Comparison of ENCODE assay signal across 8 mouse cellular contexts in the genomic region with DNA sequence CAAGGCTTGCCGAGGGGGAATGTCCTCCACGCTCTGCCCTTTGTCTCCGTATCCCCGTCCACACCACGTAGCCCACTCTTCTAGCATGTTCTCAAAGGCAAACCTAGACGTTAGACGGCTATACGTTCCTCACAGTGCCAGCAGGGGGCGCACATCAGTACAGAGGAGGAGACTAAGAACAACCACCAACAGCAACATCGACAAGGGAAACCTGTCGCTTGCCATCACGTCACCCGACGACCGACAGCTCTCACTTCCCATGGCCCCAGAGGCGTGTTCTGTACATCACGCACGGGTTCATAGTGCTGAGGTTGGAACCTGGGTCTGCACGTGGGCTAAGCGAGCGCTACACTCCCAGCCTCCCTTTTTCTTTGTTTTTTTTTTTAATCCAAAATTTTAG.
A peak's percentile ranks its signal among the peaks of the same experiment; 100 is the strongest.
DNase-seq lines count a peak whose midpoint lies in the region; ATAC-seq and TF ChIP-seq lines count a peak whose summit lies in the region.

No protein-coding gene starts in this region.

- no peaks in the 10 kb centered on the region for H3K36me3 ChIP-seq in kidney, adult 2 months (ENCODE audit: control insufficient read depth, insufficient read depth, low read length)
- no peaks in the 10 kb centered on the region for H3K36me3 ChIP-seq in kidney, embryonic 14.5 days (ENCODE audit: control insufficient read depth, insufficient read depth, low read length)
- no peaks in the 10 kb centered on the region for H3K36me3 ChIP-seq in ES-Bruce4 (ENCODE audit: control insufficient read depth, insufficient read depth, low read length, poor library complexity, severe bottlenecking)
- no peaks in the 10 kb centered on the region for H3K36me3 ChIP-seq in liver, postnatal 0 days (replicated peaks; ENCODE audit: insufficient read depth, low read length)

- no peaks in the 10 kb centered on the region for H3K4me1 ChIP-seq in kidney, adult 2 months (ENCODE audit: control insufficient read depth, insufficient read depth, low read length)
- peaks cover 10% of the 10 kb centered on the region; the same call in 1 of the 2 replicates for H3K4me1 ChIP-seq in kidney, embryonic 14.5 days (ENCODE audit: control insufficient read depth, insufficient read depth, low read length)
- no peaks in the 10 kb centered on the region for H3K4me1 ChIP-seq in ES-Bruce4 (ENCODE audit: control insufficient read depth, insufficient read depth, low read length)
- no peaks in the 10 kb centered on the region for H3K4me1 ChIP-seq in liver, postnatal 0 days (ENCODE audit: insufficient read depth)

- TF ChIP-seq EP300 in ES-Bruce4 (IDR thresholded peaks at IDR 0.05; ENCODE audit: insufficient read depth, low read depth, low read length): no peak
- no peak for TF ChIP-seq EP300 in liver, postnatal 0 days (IDR thresholded peaks at IDR 0.05; ENCODE audit: low read depth)

- no peak overlapping the region for H3K4me2 ChIP-seq in kidney, embryonic 14.5 days (replicated peaks; ENCODE audit: low read depth, low read length)
- H3K4me2 ChIP-seq in liver, postnatal 0 days (ENCODE audit: low read depth, low read length): no peak overlapping the region

- no peak for TF ChIP-seq POLR2A in kidney, adult 2 months (IDR thresholded peaks at IDR 0.05; ENCODE audit: low read depth, low read length)
- no peak for TF ChIP-seq POLR2A in ES-Bruce4 (IDR thresholded peaks at IDR 0.05; ENCODE audit: insufficient read depth, low read length)

- no peaks in the 10 kb centered on the region for H3K27me3 ChIP-seq in kidney, adult 2 months (replicated peaks; ENCODE audit: control insufficient read depth, insufficient read depth, low read length)
- no peaks in the 10 kb centered on the region for H3K27me3 ChIP-seq in kidney, embryonic 14.5 days (ENCODE audit: control insufficient read depth, insufficient read depth, low read length)
- no peaks in the 10 kb centered on the region for H3K27me3 ChIP-seq in ES-Bruce4 (ENCODE audit: control insufficient read depth, insufficient read depth, low read length, poor library complexity, severe bottlenecking)
- H3K27me3 ChIP-seq in liver, postnatal 0 days (ENCODE audit: insufficient read depth, low read length): no peaks in the 10 kb centered on the region

- H3K27ac ChIP-seq in kidney, adult 2 months (ENCODE audit: insufficient read depth, low read depth, low read length): no peak overlapping the region
- no peak overlapping the region for H3K27ac ChIP-seq in kidney, embryonic 14.5 days (ENCODE audit: low read depth, low read length)
- no peak overlapping the region for H3K27ac ChIP-seq in ES-Bruce4 (ENCODE audit: insufficient read depth, low read length)
- no peak overlapping the region for H3K27ac ChIP-seq in liver, postnatal 0 days (ENCODE audit: low read depth)

- DNase-seq in adrenal gland, postnatal 10 days: peak; percentile 34
- no peak for DNase-seq in adrenal gland, adult 18-20 months (ENCODE audit: low spot score in 2 of 2)
- DNase-seq in kidney, adult 2 months: peak; percentile 11
- DNase-seq in liver, postnatal 0 days: peak; percentile 46
- DNase-seq in adipocyte (ENCODE audit: low spot score) (no peak), MN1 (ENCODE audit: low spot score) (no peak)

- no peak overlapping the region for H3K4me3 ChIP-seq in kidney, adult 2 months (ENCODE audit: insufficient read depth, low read depth, low read length)
- no peak overlapping the region for H3K4me3 ChIP-seq in kidney, embryonic 14.5 days (ENCODE audit: low read length)
- H3K4me3 ChIP-seq in ES-Bruce4 (ENCODE audit: low read depth, low read length): no peak overlapping the region
- no peak overlapping the region for H3K4me3 ChIP-seq in liver, postnatal 0 days (ENCODE audit: low read depth, low read length)

- no peaks in the 10 kb centered on the region; the same call in 1 of the 2 replicates for H3K9me3 ChIP-seq in kidney, embryonic 14.5 days (ENCODE audit: control insufficient read depth, low read length)
- no peaks in the 10 kb centered on the region for H3K9me3 ChIP-seq in ES-Bruce4 (replicated peaks; ENCODE audit: control insufficient read depth, insufficient read depth, low read length, poor library complexity, severe bottlenecking)
- no peaks in the 10 kb centered on the region for H3K9me3 ChIP-seq in liver, postnatal 0 days (ENCODE audit: low read length)

- ATAC-seq in kidney, embryonic 14.5 days (ENCODE audit: low FRiP score, low TSS enrichment): no peak
- no peak for ATAC-seq in liver, postnatal 0 days

- peak; percentile 62; the same call in 1 of the 2 replicates for TF ChIP-seq CTCF in kidney, adult 2 months (conservative IDR thresholded peaks at IDR 0.05; ENCODE audit: insufficient read depth, insufficient read length, low read depth, low read length)
- peak; percentile 96 for TF ChIP-seq CTCF in ES-Bruce4 (IDR thresholded peaks at IDR 0.05; ENCODE audit: low read depth, low read length)
- TF ChIP-seq CTCF in liver, postnatal 0 days (IDR thresholded peaks at IDR 0.05; ENCODE audit: low read depth): peak; percentile 66

- no peak overlapping the region for H3K9ac ChIP-seq in kidney, embryonic 14.5 days (ENCODE audit: low read depth, low read length)
- H3K9ac ChIP-seq in ES-Bruce4 (ENCODE audit: low read depth, poor library complexity, severe bottlenecking): no peak overlapping the region
- H3K9ac ChIP-seq in liver, postnatal 0 days (replicated peaks): no peak overlapping the region

- 62% methylated on average over 21 of the region's 21 CpGs for WGBS in kidney, adult 2 months
- 69% methylated on average over 21 of the region's 21 CpGs for WGBS in kidney, embryonic 14.5 days
- 54% methylated on average over 21 of the region's 21 CpGs for WGBS in liver, postnatal 0 days (ENCODE audit: insufficient replicate concordance)

Comparison
In these comparisons a context has a peak if more than half of its experiments do, and no peak if none do; other contexts are left out.
1. DNase-seq: peak in adrenal gland, postnatal 10 days (single experiment), kidney, adult 2 months (single experiment) and liver, postnatal 0 days (single experiment); none in adrenal gland, adult 18-20 months (0 of 2), adipocyte (single experiment) and MN1 (single experiment).
2. Peak in every context shown above with its lines, with median percentiles within 50 percentile points of each other: CTCF ChIP-seq.